Mouse (Mus musculus) B cell, adult 67 days (primary cell): Measurements from ENCODE around the gene Fgf10. TPM values are rescaled to one million over a fixed set of nuclear protein-coding genes. Genes with fewer than 3 reads are reported as not detected.

ENCODE experiments used
- total RNA-seq, 2 experiments: library from RNA; stranded (reverse); gene quantifications; 4 replicates each; pipeline ENCODE4 v1.2.4; 2023

The Fgf10 gene
- not detected for total RNA-seq

GRCm38 (mm10) chr13:118669491-118669890 lies at the start of gene Fgf10:
TSS of gene Fgf10 (plus strand) at chr13:118669791.

